Mouse (Mus musculus) CH12.LX (cell line): ENCODE results near the gene Cers5. TPM values are rescaled to one million over a fixed set of nuclear protein-coding genes. Genes with fewer than 3 reads are reported as not detected.

Experiments
- DNase-seq: peaks from one replicate; pipeline ENCODE4 v3.0.0-alpha.2; 2013; ENCODE audit errors: extremely low read depth
- H3K27ac ChIP-seq: 2 replicates; pipeline ENCODE4 v1.5.1; 2012; ENCODE audit warnings: low read depth, mild to moderate bottlenecking, control low read depth, moderate library complexity; ENCODE audit not compliant: insufficient read depth
- H3K27me3 ChIP-seq: replicated peaks from 2 replicates; pipeline ENCODE3; 2012; ENCODE audit warnings: inconsistent platforms
- H3K36me3 ChIP-seq, 2 experiments: replicated peaks in 1 of 2; 2 replicates each; pipeline versions ENCODE3 to v1.6.1; 2012; ENCODE audit warnings: inconsistent platforms in 1 of 2, low read length in 1 of 2, mild to moderate bottlenecking in 1 of 2, mixed read lengths in 1 of 2, moderate library complexity in 1 of 2; ENCODE audit not compliant: control insufficient read depth in 1 of 2, insufficient read depth in 1 of 2
- H3K4me1 ChIP-seq, 2 experiments: 2 replicates each; pipeline ENCODE4 v1.6.1; 2012; ENCODE audit warnings: inconsistent platforms in 1 of 2, moderate library complexity in 1 of 2; ENCODE audit not compliant: insufficient read depth in 2 of 2, control insufficient read depth in 1 of 2
- H3K4me2 ChIP-seq: 2 replicates; pipeline ENCODE4 v1.6.1; 2012; ENCODE audit warnings: low read depth, mild to moderate bottlenecking, control low read depth; ENCODE audit not compliant: poor library complexity, insufficient read depth, severe bottlenecking
- H3K4me3 ChIP-seq, 3 experiments: fragments of 150-350 bp in 1 of 3; sonication (generic) in 1 of 3; replicated peaks in 1 of 3; 2 replicates each; pipeline versions ENCODE3 to v1.5.1; 2011 to 2012; ENCODE audit warnings: low read depth in 2 of 3, low read length in 2 of 3, mild to moderate bottlenecking in 2 of 3, moderate library complexity in 2 of 3, control low read depth in 1 of 3, improper control_type of control experiment in 1 of 3, inconsistent platforms in 1 of 3, mixed read lengths in 1 of 3; ENCODE audit not compliant: poor library complexity in 1 of 3
- H3K79me2 ChIP-seq: replicated peaks from 2 replicates; pipeline ENCODE4 v1.6.1; 2012; ENCODE audit warnings: mild to moderate bottlenecking, moderate library complexity; ENCODE audit not compliant: control insufficient read depth, poor library complexity, insufficient read depth, severe bottlenecking; ENCODE audit errors: extremely low read depth
- H3K9ac ChIP-seq: 2 replicates; pipeline ENCODE4 v1.6.1; 2012; ENCODE audit warnings: low read depth, mild to moderate bottlenecking, control low read depth, moderate library complexity; ENCODE audit not compliant: insufficient read depth
- H3K9me3 ChIP-seq: replicated peaks from 2 replicates; pipeline ENCODE3; 2012; ENCODE audit warnings: low read length, inconsistent platforms, mixed read lengths
- CHD2 ChIP-seq: IDR thresholded peaks from 2 replicates; pipeline ENCODE4 v1.6.1; 2011; ENCODE audit warnings: low read length, improper control_type of control experiment
- CTCF ChIP-seq, 2 experiments: IDR thresholded peaks in 1 of 2; conservative IDR thresholded peaks in 1 of 2; 2 replicates each; pipeline ENCODE4 v1.5.1; 2011 to 2012; ENCODE audit warnings: low read depth in 2 of 2, low read length in 2 of 2, improper control_type of control experiment in 1 of 2, inconsistent platforms in 1 of 2, mild to moderate bottlenecking in 1 of 2, moderate library complexity in 1 of 2
- E2F4 ChIP-seq: IDR thresholded peaks from 2 replicates; pipeline ENCODE4 v1.6.1; 2011; ENCODE audit warnings: low read depth, low read length, improper control_type of control experiment; ENCODE audit not compliant: insufficient replicate concordance
- ELF1 ChIP-seq: IDR thresholded peaks from 2 replicates; pipeline ENCODE4 v1.6.1; 2014; ENCODE audit warnings: low read depth, mild to moderate bottlenecking, inconsistent platforms, low read length, improper control_type of control experiment
- GABPA ChIP-seq: IDR thresholded peaks from 2 replicates; pipeline ENCODE4 v1.6.1; 2012; ENCODE audit warnings: low read depth, low read length, improper control_type of control experiment, inconsistent platforms; ENCODE audit not compliant: insufficient replicate concordance
- JUN ChIP-seq: IDR thresholded peaks from 2 replicates; pipeline ENCODE4 v1.6.1; 2011; ENCODE audit warnings: low read depth, mild to moderate bottlenecking, low read length, improper control_type of control experiment, moderate library complexity; ENCODE audit not compliant: insufficient read depth
- JUND ChIP-seq: conservative IDR thresholded peaks from 2 replicates; pipeline ENCODE4 v1.6.1; 2011; ENCODE audit warnings: low read depth, low read length, improper control_type of control experiment
- MAFK ChIP-seq: IDR thresholded peaks from 2 replicates; pipeline ENCODE4 v1.6.1; 2011; ENCODE audit warnings: low read length, improper control_type of control experiment; ENCODE audit not compliant: insufficient replicate concordance
- MAX ChIP-seq: IDR thresholded peaks from 2 replicates; pipeline ENCODE4 v1.6.1; 2011; ENCODE audit warnings: low read length, improper control_type of control experiment
- MAZ ChIP-seq: IDR thresholded peaks from 2 replicates; pipeline ENCODE4 v1.6.1; 2012; ENCODE audit warnings: low read depth, mild to moderate bottlenecking, inconsistent platforms, low read length, improper control_type of control experiment, moderate library complexity
- MXI1 ChIP-seq: IDR thresholded peaks from 2 replicates; pipeline ENCODE4 v1.6.1; 2011; ENCODE audit warnings: mild to moderate bottlenecking, low read depth, low read length, improper control_type of control experiment
- MYC ChIP-seq: IDR thresholded peaks from 2 replicates; pipeline ENCODE4 v1.6.1; 2011; ENCODE audit warnings: low read depth, mild to moderate bottlenecking, improper control_type of control experiment, low read length
- NRF1 ChIP-seq: IDR thresholded peaks from 2 replicates; pipeline ENCODE4 v1.6.1; 2014; ENCODE audit warnings: low read depth, mild to moderate bottlenecking, inconsistent platforms, low read length, improper control_type of control experiment, moderate library complexity
- POLR2A ChIP-seq: IDR thresholded peaks from 2 replicates; pipeline ENCODE4 v1.6.1; 2011; ENCODE audit warnings: low read depth, mild to moderate bottlenecking, improper control_type of control experiment, low read length
- RAD21 ChIP-seq: IDR thresholded peaks from 2 replicates; pipeline ENCODE4 v1.6.1; 2011; ENCODE audit warnings: low read depth, mild to moderate bottlenecking, low read length, improper control_type of control experiment, moderate library complexity
- RCOR1 ChIP-seq: conservative IDR thresholded peaks from 2 replicates; pipeline ENCODE4 v1.6.1; 2012; ENCODE audit warnings: low read depth, mild to moderate bottlenecking, inconsistent platforms, low read length, improper control_type of control experiment
- SIN3A ChIP-seq: IDR thresholded peaks from 2 replicates; pipeline ENCODE4 v1.6.1; 2012; ENCODE audit warnings: low read length, improper control_type of control experiment, inconsistent platforms
- SMC3 ChIP-seq: IDR thresholded peaks from 2 replicates; pipeline ENCODE4 v1.6.1; 2011; ENCODE audit warnings: low read depth, low read length, improper control_type of control experiment
- TBP ChIP-seq: conservative IDR thresholded peaks from 2 replicates; pipeline ENCODE4 v1.6.1; 2011; ENCODE audit warnings: low read depth, low read length, improper control_type of control experiment
- UBTF ChIP-seq: IDR thresholded peaks from 2 replicates; pipeline ENCODE4 v1.6.1; 2012; ENCODE audit warnings: low read depth, mild to moderate bottlenecking, inconsistent platforms, low read length, improper control_type of control experiment, moderate library complexity
- USF1 ChIP-seq: IDR thresholded peaks from 2 replicates; pipeline ENCODE4 v1.6.1; 2014; ENCODE audit warnings: low read depth, mild to moderate bottlenecking, inconsistent platforms, low read length, improper control_type of control experiment
- ZC3H11A ChIP-seq: IDR thresholded peaks from 2 replicates; pipeline ENCODE4 v1.6.1; 2012; ENCODE audit warnings: low read depth, mild to moderate bottlenecking, inconsistent platforms, low read length, improper control_type of control experiment
- ZKSCAN1 ChIP-seq: IDR thresholded peaks from 2 replicates; pipeline ENCODE4 v1.6.1; 2012; ENCODE audit warnings: low read depth, inconsistent platforms, low read length, improper control_type of control experiment, borderline replicate concordance
- dilution Hi-C: fragments of 300-500 bp; cut with MboI; formaldehyde crosslinking; loops from 2 replicates; pipeline ENCODE4 v1.14.3; 2020; ENCODE audit warnings: low sequenced_read_pairs; ENCODE audit not compliant: extremely low pct_unique_long_range_greater_than_20kb, extremely low pct_ligation_motif_present
- in situ Hi-C: fragments of 300-500 bp; cut with MboI; formaldehyde crosslinking; loops from 3 replicates; pipeline ENCODE4 v1.14.3; 2019; ENCODE audit warnings: low sequenced_read_pairs, low pct_ligation_motif_present, low pct_unique_long_range_greater_than_20kb, mixed read lengths
- polyA plus RNA-seq: library from polyadenylated mRNA; unstranded; fragments of >175 nt; gene quantifications from 2 replicates; pipeline ENCODE4 v1.2.1, GENCODE M21; 2012; ENCODE audit warnings: low read depth; ENCODE audit not compliant: insufficient read length
- total RNA-seq, 2 experiments: library from RNA; depleted of rRNA; stranded (reverse); fragments of 300-350 nt in 1 of 2; fragments of >200 nt in 1 of 2; gene quantifications; 2 replicates each; pipeline ENCODE4 v1.2.3; 2012 to 2014

Gene Cers5
- total and polyA plus RNA-seq, 3 experiments, result 45.0 to 149 (median 94.3) TPM

DNA sequence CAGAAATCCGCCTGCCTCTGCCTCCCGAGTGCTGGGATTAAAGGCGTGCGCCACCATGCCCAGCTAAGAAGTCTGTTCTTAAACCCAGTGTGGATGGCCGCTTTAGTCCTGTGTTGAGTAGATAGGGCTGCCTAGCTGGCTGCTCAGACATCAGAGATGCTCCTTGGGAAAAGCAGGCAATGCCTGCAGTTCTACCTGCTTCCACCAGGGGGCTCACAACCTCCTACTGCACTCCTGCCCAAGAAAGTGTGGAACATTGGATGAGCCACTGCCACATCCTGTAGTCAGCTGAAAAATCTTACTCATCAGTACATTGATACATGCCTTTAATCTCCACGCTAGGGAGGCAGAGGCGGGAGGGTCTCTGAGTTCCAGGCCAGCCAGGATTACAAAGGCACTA, 57.8 kb downstream of the Cers5 start:
- peak; percentile 73 for DNase-seq

GRCm38 (mm10) chr15:99714206-99714605, 58.5 kb downstream of the Cers5 start:
- H3K27ac ChIP-seq, result no peak overlapping the region
- H3K4me3 ChIP-seq, result no peak overlapping the region
- H3K4me2 ChIP-seq, result no peak overlapping the region
- no peaks in the 10 kb centered on the region for H3K27me3 ChIP-seq
- peak; percentile 24 for DNase-seq
- H3K36me3 ChIP-seq, result peaks cover 41 to 93% of the 10 kb centered on the region in 2 experiments
- dilution Hi-C loops, result no loop called here
- H3K9me3 ChIP-seq, result no peaks in the 10 kb centered on the region
- TF ChIP-seq JUND, result no peak
- no peak for TF ChIP-seq RCOR1
- no peak for TF ChIP-seq UBTF
- TF ChIP-seq ZKSCAN1, result no peak
- no peak for TF ChIP-seq SIN3A
- no peak for TF ChIP-seq POLR2A
- TF ChIP-seq E2F4, result no peak
- TF ChIP-seq NRF1, result no peak
- no peaks in the 10 kb centered on the region for H3K79me2 ChIP-seq
- no peak overlapping the region for H3K9ac ChIP-seq
- H3K4me1 ChIP-seq, result peaks cover 0 to 13% of the 10 kb centered on the region in 2 experiments; a peak in 2 of 4 replicates
- in situ Hi-C loops, result no loop called here

More for the DNA sequence above, 57.8 kb downstream of the Cers5 start:
- Histone ChIP-seq H3K27me3 (no peaks in the 10 kb centered on the region), H3K4me1 (peaks cover 0 to 13% of the 10 kb centered on the region in 2 experiments; a peak in 2 of 4 replicates), H3K9me3 (no peaks in the 10 kb centered on the region), H3K9ac (no peak overlapping the region), H3K79me2 (no peaks in the 10 kb centered on the region), H3K4me3 (no peak overlapping the region), H3K27ac (no peak overlapping the region), H3K4me2 (no peak overlapping the region), H3K36me3 (peaks cover 35 to 88% of the 10 kb centered on the region in 2 experiments)
- TF ChIP-seq RAD21 (peak; percentile 63), ZC3H11A (peak; percentile 31; the same call in 1 of the 2 replicates), JUND (no peak), CTCF (conservative IDR thresholded peaks at IDR 0.05 in 1 of 2, IDR thresholded peaks at IDR 0.05 in 1 of 2; ENCODE audit: low read depth in 2 of 2, low read length in 2 of 2) (peak; percentile 93 to 99), SMC3 (peak; percentile 94), JUN (no peak)
- dilution Hi-C loops, result no loop called here
- in situ Hi-C loops, result no loop called here

DNA sequence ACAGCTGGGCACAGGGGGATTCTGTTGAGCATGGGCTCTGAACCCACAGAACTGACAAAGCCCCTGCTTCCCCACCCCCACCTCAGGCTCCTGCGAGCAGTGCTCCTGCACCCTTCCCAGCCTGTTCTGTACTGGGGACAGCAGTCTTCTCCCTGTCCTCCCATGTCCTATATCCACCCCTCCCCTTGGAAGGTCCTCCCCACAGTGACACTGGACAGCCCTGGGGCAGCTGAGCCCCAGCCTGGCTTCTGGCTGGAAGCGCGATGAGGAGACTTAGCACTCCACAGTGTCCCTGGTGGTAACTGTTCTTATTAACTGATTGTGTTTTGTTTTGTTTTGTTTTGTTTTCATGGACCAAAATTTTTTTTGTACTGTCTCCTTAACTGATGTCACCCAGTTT, 59.1 kb downstream of the Cers5 start:
- Histone ChIP-seq H3K9me3 (no peaks in the 10 kb centered on the region), H3K27me3 (no peaks in the 10 kb centered on the region), H3K4me2 (no peak overlapping the region), H3K4me3 (no peak overlapping the region), H3K79me2 (no peaks in the 10 kb centered on the region), H3K4me1 (peaks cover 0 to 13% of the 10 kb centered on the region in 2 experiments; a peak in 2 of 4 replicates), H3K9ac (no peak overlapping the region), H3K27ac (no peak overlapping the region), H3K36me3 (peaks cover 47 to 94% of the 10 kb centered on the region in 2 experiments)
- dilution Hi-C loops, result no loop called here
- TF ChIP-seq CHD2 (no peak), USF1 (no peak), CTCF (conservative IDR thresholded peaks at IDR 0.05 in 1 of 2, IDR thresholded peaks at IDR 0.05 in 1 of 2; ENCODE audit: low read depth in 2 of 2, low read length in 2 of 2) (no peak), MAFK (no peak), MAX (no peak), SMC3 (no peak), SIN3A (no peak), ZKSCAN1 (no peak), RAD21 (no peak), MYC (no peak), TBP (no peak), JUN (no peak), ELF1 (no peak), MAZ (no peak), MXI1 (no peak), POLR2A (no peak), NRF1 (no peak), UBTF (no peak), GABPA (no peak)
- in situ Hi-C loops, result no loop called here
- no peak for DNase-seq
